ENCODE assay signal across 7 mouse cellular contexts in genomic region chr12:52832230-52832629, GRCm38 (mm10).
DNase-seq lines count a peak whose midpoint lies in the region; TF ChIP-seq lines count a peak whose summit lies in the region.

No protein-coding gene starts in this region.

- no peak overlapping the region for H3K27ac ChIP-seq in ES-Bruce4 (ENCODE audit: insufficient read depth, low read length)

- TF ChIP-seq CTCF in ES-Bruce4 (IDR thresholded peaks at IDR 0.05; ENCODE audit: low read depth, low read length) = peak; percentile 31

- no peak for TF ChIP-seq POLR2A in ES-Bruce4 (IDR thresholded peaks at IDR 0.05; ENCODE audit: insufficient read depth, low read length)

- H3K4me3 ChIP-seq in ES-Bruce4 (ENCODE audit: low read depth, low read length) = no peak overlapping the region

- no peak for TF ChIP-seq EP300 in ES-Bruce4 (IDR thresholded peaks at IDR 0.05; ENCODE audit: insufficient read depth, low read depth, low read length)

- WGBS in large intestine, adult 2 months = 6% methylated on average over 4 of the region's 4 CpGs

- no peaks in the 10 kb centered on the region for H3K4me1 ChIP-seq in ES-Bruce4 (ENCODE audit: control insufficient read depth, insufficient read depth, low read length)

- H3K9ac ChIP-seq in ES-Bruce4 (ENCODE audit: low read depth, poor library complexity, severe bottlenecking) = no peak overlapping the region

- no peaks in the 10 kb centered on the region for H3K27me3 ChIP-seq in ES-Bruce4 (ENCODE audit: control insufficient read depth, insufficient read depth, low read length, poor library complexity, severe bottlenecking)

- no peaks in the 10 kb centered on the region for H3K36me3 ChIP-seq in ES-Bruce4 (ENCODE audit: control insufficient read depth, insufficient read depth, low read length, poor library complexity, severe bottlenecking)

- H3K9me3 ChIP-seq in ES-Bruce4 (replicated peaks; ENCODE audit: control insufficient read depth, insufficient read depth, low read length, poor library complexity, severe bottlenecking) = no peaks in the 10 kb centered on the region

- DNase-seq in WW6 (ENCODE audit: low read depth, low spot score) = peak; percentile 33
- peak; percentile 66 to 82 for DNase-seq in cerebellum, postnatal 25 days
- DNase-seq in gastrocnemius, postnatal 10 days = peak; percentile 58
- peak; percentile 57 for DNase-seq in large intestine, adult 2 months (ENCODE audit: low read depth, low spot score)
- DNase-seq in lung, postnatal 14 days = peak; percentile 79
- DNase-seq in right cerebral cortex, postnatal 10 days (ENCODE audit: low spot score in 2 of 2) = peak; percentile 78 to 83
